Mouse (Mus musculus) forebrain, embryonic 16.5 days (tissue): ENCODE measurements around the gene Chchd1. TPM values are rescaled to one million over a fixed set of nuclear protein-coding genes. Genes with fewer than 3 reads are reported as not detected.
A peak's percentile ranks its signal among the peaks of the same experiment; 100 is the strongest.
"Not testable (repeated sequence)": the region's sequence is repeated elsewhere in the genome, so short reads cannot be mapped to it uniquely, and the experiment has no call there.

Source experiments
- ATAC-seq: fragments of 200-750 bp; cut with Nextera tagmentation; 2 replicates; pipeline ENCODE4 v1.8.0; 2017; ENCODE audit warnings: mild to moderate bottlenecking, moderate library complexity
- H3K27ac ChIP-seq: fragments of 300-500 bp; sonication (generic); 2 replicates; pipeline ENCODE4 v1.5.1; 2014; ENCODE audit warnings: low read length, control low read depth
- H3K27me3 ChIP-seq: fragments of 300-500 bp; sonication (generic); replicated peaks from 2 replicates; pipeline ENCODE4 v1.6.1; 2014; ENCODE audit warnings: low read length; ENCODE audit not compliant: control insufficient read depth, insufficient read depth
- H3K36me3 ChIP-seq: fragments of 300-500 bp; sonication (generic); 2 replicates; pipeline ENCODE4 v1.6.1; 2014; ENCODE audit not compliant: control insufficient read depth, insufficient read depth
- H3K4me1 ChIP-seq: fragments of 300-500 bp; sonication (generic); replicated peaks from 2 replicates; pipeline ENCODE4 v1.6.1; 2014; ENCODE audit warnings: low read length; ENCODE audit not compliant: control insufficient read depth, insufficient read depth
- H3K4me2 ChIP-seq: fragments of 300-500 bp; sonication (generic); 2 replicates; pipeline ENCODE4 v1.6.1; 2014; ENCODE audit warnings: mild to moderate bottlenecking, low read length, control low read depth
- H3K4me3 ChIP-seq: fragments of 300-500 bp; sonication (generic); replicated peaks from 2 replicates; pipeline ENCODE4 v1.5.1; 2014; ENCODE audit warnings: mild to moderate bottlenecking, low read length, control low read depth
- H3K9ac ChIP-seq: fragments of 300-500 bp; sonication (generic); replicated peaks from 2 replicates; pipeline ENCODE4 v1.6.1; 2014; ENCODE audit warnings: low read depth, low read length, control low read depth
- H3K9me3 ChIP-seq: fragments of 300-500 bp; sonication (generic); 2 replicates; pipeline ENCODE4 v1.6.1; 2016; ENCODE audit warnings: low read length; ENCODE audit not compliant: control insufficient read depth
- WGBS: fragments of 180-500 bp; shearing (Covaris S2); extraction: QIAGEN DNeasy Blood & Tissue Kit; methylation state at CpG from one replicate; pipeline ENCODE4 v1.1.7; 2014; 5-methylcytosine and 5-hydroxymethylcytosine counted together
- polyA plus RNA-seq: library from polyadenylated mRNA; unstranded; fragments of >200 nt; fragmentation: Nextera tagmentation; extraction: Ambion mirVana; gene quantifications from 2 replicates; pipeline ENCODE4 v1.2.1, GENCODE M21; 2015

Gene Chchd1
- polyA plus RNA-seq, 1 experiment from 2014 or later: 187 TPM

DNA sequence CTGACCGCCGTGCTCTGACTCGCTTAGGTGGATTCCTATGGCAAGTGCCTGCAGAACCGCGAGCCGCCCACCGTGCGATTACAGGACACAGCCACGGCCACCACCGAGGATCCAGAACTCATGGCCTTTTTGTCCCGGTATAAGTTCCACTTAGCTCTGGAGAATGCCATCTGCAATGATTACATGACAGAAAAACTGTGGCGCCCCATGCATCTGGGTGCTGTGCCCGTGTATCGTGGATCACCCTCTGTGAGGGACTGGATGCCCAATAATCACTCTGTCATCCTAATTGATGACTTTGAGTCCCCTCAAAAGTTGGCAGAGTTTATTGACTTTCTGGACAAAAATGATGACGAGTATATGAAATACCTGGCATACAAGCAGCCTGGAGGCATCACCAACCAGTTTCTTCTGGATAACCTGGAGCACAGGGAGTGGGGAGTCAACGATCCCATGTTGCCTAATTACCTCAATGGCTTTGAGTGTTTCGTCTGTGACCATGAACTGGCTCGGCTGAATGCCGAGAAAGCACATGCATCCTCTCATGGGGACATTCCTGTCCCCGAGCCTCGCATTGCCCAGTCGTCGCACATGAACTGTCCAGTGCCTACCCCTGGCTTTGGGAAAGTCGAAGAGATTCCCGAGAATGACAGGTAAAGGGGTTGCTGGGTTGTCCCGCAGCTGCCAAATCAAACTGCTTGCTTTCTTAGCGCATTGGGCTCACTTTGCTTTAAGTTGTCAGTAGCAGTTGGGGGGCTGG, 6.9 kb upstream of the Chchd1 start:
- Histone ChIP-seq H3K4me2 (peak overlapping the region; percentile 81), H3K27me3 (no peaks in the 10 kb centered on the region), H3K36me3 (peaks cover 20% of the 10 kb centered on the region), H3K4me3 (peak overlapping the region; percentile 97), H3K4me1 (peaks cover 52% of the 10 kb centered on the region), H3K9ac (peak overlapping the region; percentile 95), H3K27ac (peak overlapping the region; percentile 98), H3K9me3 (no peaks in the 10 kb centered on the region)
- 14% methylated on average over 27 of the region's 27 CpGs for WGBS
- ATAC-seq: 0 out of 2 replicates have a peak, but pooled peaks have one; percentile 0

DNA sequence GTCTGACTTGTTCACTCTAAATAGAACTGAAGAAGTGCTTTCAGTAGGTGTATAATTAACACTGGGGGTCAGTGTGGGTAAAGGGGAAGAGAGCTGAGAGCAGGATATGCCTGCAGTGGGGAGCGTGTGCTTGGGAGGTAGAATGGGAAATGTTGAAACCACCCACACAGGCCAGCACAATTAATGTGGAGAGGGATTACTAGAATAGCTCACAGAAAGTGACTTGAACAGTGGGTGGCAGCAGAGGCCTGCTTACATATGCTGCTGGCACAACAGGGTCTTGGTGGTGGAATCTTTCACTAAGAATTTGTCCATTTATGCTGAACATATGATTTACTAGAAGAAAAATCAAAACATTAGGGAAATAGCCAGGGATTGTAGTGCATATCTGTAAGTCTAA, 5.8 kb upstream of the Chchd1 start:
- no peaks in the 10 kb centered on the region for H3K27me3 ChIP-seq
- H3K4me2 ChIP-seq: peak overlapping the region; percentile 81
- ATAC-seq: no peak; the same call in 1 of the 2 replicates
- WGBS: 12% methylated on average over 1 of the region's 1 CpGs
- H3K36me3 ChIP-seq: peaks cover 12% of the 10 kb centered on the region
- H3K27ac ChIP-seq: no peak overlapping the region
- H3K4me3 ChIP-seq: peak overlapping the region; percentile 97
- H3K9ac ChIP-seq: peak overlapping the region; percentile 22
- H3K4me1 ChIP-seq: peaks cover 62% of the 10 kb centered on the region
- no peaks in the 10 kb centered on the region for H3K9me3 ChIP-seq

DNA sequence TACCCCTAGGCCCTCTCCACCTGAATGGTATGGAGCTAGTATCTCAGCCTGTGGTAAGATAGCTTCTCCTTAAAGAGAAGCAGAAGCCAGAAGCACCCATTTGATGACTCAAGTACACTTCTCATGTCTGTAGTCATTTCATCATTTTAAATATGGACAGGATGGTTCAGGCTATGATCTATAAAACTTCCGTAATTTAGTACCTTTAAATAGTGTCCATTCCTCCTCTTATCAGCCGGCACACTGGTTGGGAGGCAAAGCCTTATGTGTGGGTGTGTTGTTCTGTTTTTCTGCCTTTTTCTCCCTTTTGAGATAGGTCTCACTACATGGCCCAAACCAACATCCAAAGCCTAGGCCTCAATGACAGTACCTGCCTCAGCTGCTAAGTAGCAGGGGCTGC, 4.3 kb upstream of the Chchd1 start:
- Histone ChIP-seq H3K4me3 (no peak overlapping the region), H3K36me3 (peaks cover 4% of the 10 kb centered on the region), H3K9ac (no peak overlapping the region; the same call in 1 of the 2 replicates), H3K4me1 (peaks cover 66% of the 10 kb centered on the region), H3K9me3 (no peaks in the 10 kb centered on the region), H3K27ac (no peak overlapping the region), H3K4me2 (peak overlapping the region; percentile 81; the same call in 1 of the 2 replicates), H3K27me3 (no peaks in the 10 kb centered on the region)
- no peak for ATAC-seq
- 84% methylated on average over 2 of the region's 2 CpGs for WGBS

DNA sequence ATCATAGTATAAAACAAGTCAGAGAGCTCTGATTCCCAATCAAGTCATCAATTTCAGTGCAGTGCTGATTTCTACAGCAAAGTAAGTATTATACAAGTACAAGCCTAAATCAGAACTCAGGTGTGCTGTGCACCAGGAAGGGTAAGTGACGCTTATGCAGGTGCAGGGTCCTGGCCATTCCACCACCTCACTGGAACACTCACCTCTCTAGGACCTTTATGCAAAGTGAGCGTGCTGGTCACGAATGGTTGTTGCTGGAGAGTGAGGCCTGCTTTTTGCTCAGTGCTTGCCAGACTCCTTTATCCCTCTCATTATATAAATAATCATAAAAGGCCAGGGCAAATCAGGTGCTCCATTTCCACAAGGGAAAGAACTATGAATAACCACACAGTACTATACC, 2.4 kb upstream of the Chchd1 start:
- no peak overlapping the region for H3K4me2 ChIP-seq
- no peaks in the 10 kb centered on the region for H3K27me3 ChIP-seq
- WGBS: 90% methylated on average over 3 of the region's 3 CpGs
- H3K9ac ChIP-seq: no peak overlapping the region
- peaks cover 63% of the 10 kb centered on the region for H3K4me1 ChIP-seq
- no peak overlapping the region for H3K4me3 ChIP-seq
- H3K36me3 ChIP-seq: no peaks in the 10 kb centered on the region
- no peaks in the 10 kb centered on the region for H3K9me3 ChIP-seq
- no peak for ATAC-seq
- H3K27ac ChIP-seq: no peak overlapping the region

DNA sequence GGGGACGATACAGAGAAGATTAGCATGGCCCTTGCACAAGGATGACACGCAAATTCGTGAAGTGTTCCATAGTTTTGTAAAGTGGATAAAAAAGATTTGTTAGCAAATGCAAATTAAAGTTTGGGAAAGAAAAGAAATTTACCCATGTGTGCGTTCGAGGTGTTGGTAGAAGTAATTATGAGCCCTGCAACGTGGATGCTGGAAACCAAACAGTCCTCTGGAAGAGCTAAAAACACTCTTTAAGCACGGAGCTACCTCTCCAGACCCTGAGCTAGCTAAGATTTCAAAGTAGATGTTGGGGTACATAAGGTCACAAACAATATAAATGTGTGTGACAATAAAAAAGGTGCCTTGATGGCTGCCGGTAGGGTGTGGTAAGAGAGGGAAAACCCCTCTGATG, 1.3 kb upstream of the Chchd1 start:
- Histone ChIP-seq H3K4me3 (peak overlapping the region; percentile 82; the same call in 1 of the 2 replicates), H3K4me1 (peaks cover 54% of the 10 kb centered on the region), H3K36me3 (no peaks in the 10 kb centered on the region), H3K4me2 (peak overlapping the region; percentile 64), H3K9ac (no peak overlapping the region; the same call in 1 of the 2 replicates), H3K27me3 (no peaks in the 10 kb centered on the region), H3K9me3 (no peaks in the 10 kb centered on the region), H3K27ac (no peak overlapping the region)
- no peak for ATAC-seq
- WGBS: 73% methylated on average over 8 of the region's 8 CpGs

DNA sequence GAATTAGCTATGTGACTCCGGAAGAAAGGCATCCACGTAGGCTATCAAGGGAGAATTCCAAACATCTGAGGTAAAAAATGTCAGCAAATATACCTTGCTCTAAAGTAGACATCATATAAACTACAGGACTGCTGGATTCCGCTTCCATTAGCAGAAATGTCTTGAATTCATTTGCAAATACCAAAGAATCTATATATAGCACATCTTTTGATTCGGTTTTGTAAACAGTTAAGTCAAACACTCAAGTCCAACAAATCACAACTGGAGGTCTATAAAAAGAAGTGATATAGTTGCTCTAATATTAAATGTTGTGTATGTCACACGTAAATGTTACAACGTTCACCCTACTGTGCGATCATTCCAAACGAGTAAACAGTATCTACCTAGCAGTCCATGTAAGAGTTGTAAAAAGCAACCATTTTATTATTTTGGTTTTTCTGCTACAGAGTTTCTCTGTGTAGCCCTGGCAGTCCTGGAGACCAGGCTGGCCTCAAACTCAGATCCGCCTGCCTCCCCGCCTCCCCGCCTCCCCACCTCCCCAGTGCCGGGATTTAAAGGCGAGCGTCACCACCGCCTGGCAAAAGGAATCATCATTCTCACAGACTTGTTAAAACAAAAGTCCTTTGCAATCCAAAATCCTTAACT, 588 bp upstream of the Chchd1 start:
- H3K27me3 ChIP-seq: no peaks in the 10 kb centered on the region
- H3K9me3 ChIP-seq: no peaks in the 10 kb centered on the region
- peak overlapping the region; percentile 82 for H3K4me3 ChIP-seq
- WGBS: 13% methylated on average over 15 of the region's 15 CpGs
- H3K27ac ChIP-seq: peak overlapping the region; percentile 92
- H3K36me3 ChIP-seq: no peaks in the 10 kb centered on the region
- peak overlapping the region; percentile 64 for H3K4me2 ChIP-seq
- ATAC-seq: peak; percentile 26
- peaks cover 50% of the 10 kb centered on the region for H3K4me1 ChIP-seq
- peak overlapping the region; percentile 87 for H3K9ac ChIP-seq

DNA sequence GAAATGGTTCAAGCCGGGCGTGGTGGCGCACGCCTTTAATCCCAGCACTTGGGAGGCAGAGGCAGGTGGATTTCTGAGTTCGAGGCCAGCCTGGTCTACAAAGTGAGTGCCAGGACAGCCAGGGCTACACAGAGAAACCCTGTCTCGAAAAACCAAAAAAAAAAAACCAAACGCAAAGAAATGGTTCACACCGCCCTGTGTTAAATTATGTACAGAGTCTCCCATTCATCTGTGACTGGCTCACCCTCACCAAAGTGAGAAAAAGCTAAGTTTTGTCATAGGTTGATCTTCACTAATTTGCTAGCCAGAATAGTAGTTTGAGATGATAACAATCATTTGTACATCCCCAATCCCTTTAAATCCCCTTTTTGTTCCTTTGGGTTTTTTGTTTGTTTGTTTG, 655 bp downstream of the Chchd1 start:
- 10% methylated on average over 8 of the region's 8 CpGs for WGBS
- H3K9me3 ChIP-seq, H3K36me3 ChIP-seq, H3K27me3 ChIP-seq, ATAC-seq: not testable (repeated sequence)
- Histone ChIP-seq H3K27ac (peak overlapping the region; percentile 92), H3K4me2 (peak overlapping the region; percentile 64), H3K9ac (peak overlapping the region; percentile 87), H3K4me3 (peak overlapping the region; percentile 82), H3K4me1 (peaks cover 41% of the 10 kb centered on the region)

DNA sequence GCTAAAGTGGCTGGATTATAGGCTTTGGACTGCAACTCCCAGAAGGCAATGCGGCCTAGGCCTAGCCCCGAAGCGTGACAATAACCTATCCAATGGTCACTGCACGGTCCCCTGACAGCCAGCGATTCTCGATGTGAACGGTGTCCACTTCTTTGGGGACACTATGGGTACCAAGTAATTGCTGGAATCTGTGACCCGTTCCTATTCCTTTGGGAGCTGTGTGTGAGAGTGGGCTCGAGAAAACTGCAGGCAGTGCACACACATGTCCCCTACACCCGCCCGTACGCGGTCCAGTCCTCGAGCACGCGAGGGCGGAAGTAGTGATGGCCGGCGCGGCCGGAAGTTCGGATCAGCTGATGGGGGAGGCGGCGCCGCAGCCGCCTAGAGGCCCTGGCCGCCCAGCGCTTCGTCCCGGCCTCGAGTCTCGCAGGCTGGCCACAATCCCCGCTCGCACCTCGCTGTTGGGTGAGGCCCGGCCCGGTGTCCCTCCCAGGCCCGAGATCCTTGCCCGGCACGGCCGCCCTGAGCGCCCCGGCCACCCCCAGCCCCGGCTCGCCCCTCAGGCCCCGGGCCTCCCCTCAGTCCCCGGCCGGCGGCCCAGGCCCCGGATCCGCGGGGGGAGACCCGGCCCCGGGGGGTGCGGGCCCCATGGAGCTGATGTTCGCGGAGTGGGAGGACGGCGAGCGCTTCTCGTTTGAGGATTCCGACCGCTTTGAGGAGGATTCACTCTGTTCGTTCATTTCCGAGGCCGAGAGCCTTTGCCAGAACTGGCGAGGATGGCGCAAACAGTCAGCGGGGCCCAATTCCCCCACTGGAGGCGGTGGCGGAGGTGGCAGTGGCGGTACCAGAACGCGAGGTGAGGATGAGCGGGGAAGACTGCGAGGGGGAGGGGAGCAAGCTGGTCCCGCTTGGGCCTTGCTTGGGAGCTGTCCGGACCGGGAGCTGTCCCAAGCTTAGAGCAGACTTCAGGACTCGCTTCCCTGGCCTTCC, 4.7 kb downstream of the Chchd1 start, which contains the start of gene Zswim8:
Zswim8 (plus strand) TSS at position 352 of the 990 bp plus-strand sequence.
- peak within 1 kb of the TSS; percentile 99 for H3K9ac ChIP-seq
- peak; percentile 93 for ATAC-seq
- H3K4me1 ChIP-seq: peaks cover 24% of the 10 kb centered on the region
- H3K4me2 ChIP-seq: peak within 1 kb of the TSS; percentile 85
- H3K27me3 ChIP-seq: no peaks in the 10 kb centered on the region
- WGBS: under 1% methylated on average over 80 of the region's 80 CpGs
- H3K4me3 ChIP-seq: peak within 1 kb of the TSS; percentile 100
- H3K27ac ChIP-seq: peak within 1 kb of the TSS; percentile 84
- peaks cover 6% of the 10 kb centered on the region; the same call in 1 of the 2 replicates for H3K36me3 ChIP-seq
- H3K9me3 ChIP-seq: no peaks in the 10 kb centered on the region
